Mouse (Mus musculus): ENCODE measurements around the gene Ift80.

DNA sequence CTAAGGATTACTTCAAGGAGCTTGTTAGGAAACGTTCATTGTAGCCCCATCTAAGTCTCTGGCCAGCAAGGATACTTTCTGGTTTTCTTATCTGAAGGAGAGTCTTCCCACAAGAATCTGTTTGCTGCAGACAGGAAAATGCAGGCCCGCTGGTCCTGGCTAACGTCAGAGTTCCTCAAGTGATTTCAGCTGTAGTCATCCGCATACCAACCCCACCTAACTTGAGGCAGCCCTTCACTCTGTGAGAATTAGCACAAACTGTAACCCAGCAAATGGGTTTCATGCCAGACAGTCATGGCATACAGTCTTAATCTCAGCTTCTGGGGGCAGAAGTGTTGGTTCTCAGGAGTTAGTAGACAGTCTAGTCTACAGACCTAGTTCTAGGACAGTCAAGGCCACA is 42.1 kb upstream of the Ift80 start:
- TF ChIP-seq POLR2A (IDR thresholded peaks at IDR 0.05; ENCODE audit: low read depth, low read length) (no peak), POLR2AphosphoS2 (IDR thresholded peaks at IDR 0.05; ENCODE audit: low read depth, low read length) (no peak), CTCF (conservative IDR thresholded peaks at IDR 0.05 in 1 of 2, IDR thresholded peaks at IDR 0.05 in 1 of 2; ENCODE audit: low read depth in 2 of 2, low read length in 2 of 2) (no peak), ZNF384 (IDR thresholded peaks at IDR 0.05; ENCODE audit: low read depth, low read length) (no peak), UBTF (IDR thresholded peaks at IDR 0.05; ENCODE audit: low read depth, low read length) (no peak), RCOR1 (conservative IDR thresholded peaks at IDR 0.05; ENCODE audit: low read depth, low read length) (no peak), ZMIZ1 (IDR thresholded peaks at IDR 0.05; ENCODE audit: low read depth, low read length) (no peak), IRF4 (IDR thresholded peaks at IDR 0.05; ENCODE audit: low read depth, low read length) (no peak), MAFK (IDR thresholded peaks at IDR 0.05; ENCODE audit: insufficient replicate concordance, low read length) (no peak)
